Mouse (Mus musculus): ENCODE data around the gene Acat2. TPM values are rescaled to one million over a fixed set of nuclear protein-coding genes. Genes with fewer than 3 reads are reported as not detected.
A peak's percentile ranks its signal among the peaks of the same experiment; 100 is the strongest.
"Not testable (repeated sequence)": the region's sequence is repeated elsewhere in the genome, so short reads cannot be mapped to it uniquely, and the experiment has no call there.

The Acat2 gene
- 8.0 and 10.3 TPM in 2 replicates for polyA plus RNA-seq (2012; rRNA removed)

- Histone ChIP-seq H3K27ac (ENCODE audit: control insufficient read depth, insufficient read depth, low read depth, low read length) (peak within 1 kb of the TSS; percentile 70), H3K27me3 (ENCODE audit: control insufficient read depth, insufficient read depth, low read length) (no peaks in the 10 kb centered on the region), H3K36me3 (ENCODE audit: control insufficient read depth, insufficient read depth, low read length) (no peaks in the 10 kb centered on the region; the same call in 1 of the 2 replicates), H3K4me1 (ENCODE audit: control insufficient read depth, insufficient read depth, low read length) (peaks cover 3% of the 10 kb centered on the region), H3K4me3 (ENCODE audit: control insufficient read depth, low read depth, low read length) (peak within 1 kb of the TSS; percentile 90)
- peak; percentile 79 for TF ChIP-seq POLR2A (IDR thresholded peaks at IDR 0.05; ENCODE audit: control insufficient read depth, low read depth, low read length)
- no peak for TF ChIP-seq CTCF (IDR thresholded peaks at IDR 0.05; ENCODE audit: control insufficient read depth, insufficient read depth, insufficient replicate concordance, low read depth, low read length)
Measured at GRCm38 (mm10) chr17:12960331-12960873, at the start of gene Acat2. Gene Acat2 (minus strand): TSS chr17:12960747.

GRCm38 (mm10) chr17:13009887-13010286 lies 49.3 kb upstream of the Acat2 start:
- H3K4me3 ChIP-seq (ENCODE audit: control insufficient read depth, low read depth, low read length) = no peak overlapping the region
- peaks cover 8% of the 10 kb centered on the region for H3K4me1 ChIP-seq (ENCODE audit: control insufficient read depth, insufficient read depth, low read length)
- no peaks in the 10 kb centered on the region for H3K36me3 ChIP-seq (ENCODE audit: control insufficient read depth, insufficient read depth, low read length)
- H3K27me3 ChIP-seq (ENCODE audit: control insufficient read depth, insufficient read depth, low read length) = no peaks in the 10 kb centered on the region
- TF ChIP-seq POLR2A (IDR thresholded peaks at IDR 0.05; ENCODE audit: control insufficient read depth, low read depth, low read length) (no peak), CTCF (IDR thresholded peaks at IDR 0.05; ENCODE audit: control insufficient read depth, insufficient read depth, insufficient replicate concordance, low read depth, low read length) (no peak)
- no peak overlapping the region for H3K27ac ChIP-seq (ENCODE audit: control insufficient read depth, insufficient read depth, low read depth, low read length)

- Histone ChIP-seq H3K27me3 (ENCODE audit: control insufficient read depth, insufficient read depth, low read length) (no peaks in the 10 kb centered on the region), H3K4me3 (ENCODE audit: control insufficient read depth, low read depth, low read length) (peak overlapping the region; percentile 88), H3K4me1 (ENCODE audit: control insufficient read depth, insufficient read depth, low read length) (peaks cover 8% of the 10 kb centered on the region), H3K36me3 (ENCODE audit: control insufficient read depth, insufficient read depth, low read length) (no peaks in the 10 kb centered on the region), H3K27ac (ENCODE audit: control insufficient read depth, insufficient read depth, low read depth, low read length) (peak overlapping the region; percentile 79)
- TF ChIP-seq POLR2A (IDR thresholded peaks at IDR 0.05; ENCODE audit: control insufficient read depth, low read depth, low read length) (no peak), CTCF (IDR thresholded peaks at IDR 0.05; ENCODE audit: control insufficient read depth, insufficient read depth, insufficient replicate concordance, low read depth, low read length) (no peak)
Measured at GRCm38 (mm10) chr17:13008528-13008927, 48.0 kb upstream of the Acat2 start.

- H3K4me1 ChIP-seq (ENCODE audit: control insufficient read depth, insufficient read depth, low read length) = peaks cover 8% of the 10 kb centered on the region
- peak overlapping the region; percentile 88 for H3K4me3 ChIP-seq (ENCODE audit: control insufficient read depth, low read depth, low read length)
- no peaks in the 10 kb centered on the region for H3K36me3 ChIP-seq (ENCODE audit: control insufficient read depth, insufficient read depth, low read length)
- peak overlapping the region; percentile 79 for H3K27ac ChIP-seq (ENCODE audit: control insufficient read depth, insufficient read depth, low read depth, low read length)
- no peaks in the 10 kb centered on the region for H3K27me3 ChIP-seq (ENCODE audit: control insufficient read depth, insufficient read depth, low read length)
- TF ChIP-seq CTCF (IDR thresholded peaks at IDR 0.05; ENCODE audit: control insufficient read depth, insufficient read depth, insufficient replicate concordance, low read depth, low read length) = no peak
- peak; percentile 98 for TF ChIP-seq POLR2A (IDR thresholded peaks at IDR 0.05; ENCODE audit: control insufficient read depth, low read depth, low read length)
Measured at GRCm38 (mm10) chr17:13007730-13008425, 47.3 kb upstream of the Acat2 start.

- H3K4me1 ChIP-seq (ENCODE audit: control insufficient read depth, insufficient read depth, low read length) = peaks cover 8% of the 10 kb centered on the region
- TF ChIP-seq POLR2A (IDR thresholded peaks at IDR 0.05; ENCODE audit: control insufficient read depth, low read depth, low read length) = no peak
- no peak for TF ChIP-seq CTCF (IDR thresholded peaks at IDR 0.05; ENCODE audit: control insufficient read depth, insufficient read depth, insufficient replicate concordance, low read depth, low read length)
Measured at GRCm38 (mm10) chr17:13006984-13007383, 46.4 kb upstream of the Acat2 start.

GRCm38 (mm10) chr17:13006546-13006945 lies 46.0 kb upstream of the Acat2 start, which contains the start of gene Sod2:
Gene Sod2 (plus strand): TSS chr17:13006846.
- not testable (repeated sequence) for H3K36me3 ChIP-seq (ENCODE audit: control insufficient read depth, insufficient read depth, low read length); H3K4me1 ChIP-seq (ENCODE audit: control insufficient read depth, insufficient read depth, low read length); H3K27me3 ChIP-seq (ENCODE audit: control insufficient read depth, insufficient read depth, low read length)
- H3K4me3 ChIP-seq (ENCODE audit: control insufficient read depth, low read depth, low read length) = peak within 1 kb of the TSS; percentile 88
- peak within 1 kb of the TSS; percentile 79 for H3K27ac ChIP-seq (ENCODE audit: control insufficient read depth, insufficient read depth, low read depth, low read length)

More at GRCm38 (mm10) chr17:13006984-13007383, 46.4 kb upstream of the Acat2 start:
- H3K27me3 ChIP-seq (ENCODE audit: control insufficient read depth, insufficient read depth, low read length) = no peaks in the 10 kb centered on the region
- H3K4me3 ChIP-seq (ENCODE audit: control insufficient read depth, low read depth, low read length) = peak overlapping the region; percentile 88
- H3K36me3 ChIP-seq (ENCODE audit: control insufficient read depth, insufficient read depth, low read length) = no peaks in the 10 kb centered on the region
- peak overlapping the region; percentile 78; the same call in 1 of the 2 replicates for H3K27ac ChIP-seq (ENCODE audit: control insufficient read depth, insufficient read depth, low read depth, low read length)

- H3K4me1 ChIP-seq (ENCODE audit: control insufficient read depth, insufficient read depth, low read length); H3K4me3 ChIP-seq (ENCODE audit: control insufficient read depth, low read depth, low read length); H3K36me3 ChIP-seq (ENCODE audit: control insufficient read depth, insufficient read depth, low read length); H3K27ac ChIP-seq (ENCODE audit: control insufficient read depth, insufficient read depth, low read depth, low read length); H3K27me3 ChIP-seq (ENCODE audit: control insufficient read depth, insufficient read depth, low read length): not testable (repeated sequence)
Measured at GRCm38 (mm10) chr17:13004436-13004835, 43.9 kb upstream of the Acat2 start.

GRCm38 (mm10) chr17:13002243-13002642 lies 41.7 kb upstream of the Acat2 start:
- H3K27ac ChIP-seq (ENCODE audit: control insufficient read depth, insufficient read depth, low read depth, low read length); H3K4me3 ChIP-seq (ENCODE audit: control insufficient read depth, low read depth, low read length); H3K4me1 ChIP-seq (ENCODE audit: control insufficient read depth, insufficient read depth, low read length): not testable (repeated sequence)

More at GRCm38 (mm10) chr17:13002243-13002642, 41.7 kb upstream of the Acat2 start:
- not testable (repeated sequence) for H3K27me3 ChIP-seq (ENCODE audit: control insufficient read depth, insufficient read depth, low read length); H3K36me3 ChIP-seq (ENCODE audit: control insufficient read depth, insufficient read depth, low read length)
